Mouse (Mus musculus) thymus, adult 2 months (tissue): ENCODE data around the gene 2010003K11Rik.

Experiments
- CTCF ChIP-seq: fragments of 200-500 bp; IDR thresholded peaks from 2 replicates; pipeline ENCODE4 v1.5.1; 2012; ENCODE audit warnings: mild to moderate bottlenecking, control low read depth, low read length, moderate library complexity, borderline replicate concordance; ENCODE audit not compliant: control insufficient read depth, poor library complexity, insufficient read depth; ENCODE audit errors: extremely low read depth
- POLR2A ChIP-seq: fragments of 200-500 bp; IDR thresholded peaks from 2 replicates; pipeline ENCODE4 v1.6.1; 2012; ENCODE audit warnings: mild to moderate bottlenecking, low read length, control low read depth, moderate library complexity; ENCODE audit not compliant: control insufficient read depth, poor library complexity, insufficient read depth; ENCODE audit errors: extremely low read depth

DNA sequence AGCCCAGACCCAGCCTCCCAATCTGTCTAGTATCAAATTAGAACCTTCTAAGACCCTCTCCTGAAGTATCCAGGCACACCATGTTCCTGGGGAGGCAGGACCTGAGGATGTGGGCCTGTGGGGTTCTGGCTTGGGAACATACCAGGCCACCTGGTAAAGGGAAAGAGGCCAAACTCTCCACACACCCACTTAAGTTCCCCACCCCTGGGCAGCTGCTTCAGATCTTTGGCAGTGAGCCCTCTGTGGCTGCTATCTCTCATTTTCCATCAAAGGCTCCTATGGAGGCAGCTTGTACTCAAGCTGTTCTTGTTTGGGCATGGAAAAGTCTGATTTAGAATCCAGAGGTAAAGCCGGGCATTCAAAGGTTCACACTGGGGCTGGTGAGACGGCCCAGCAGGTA, 10.5 kb downstream of the 2010003K11Rik start:
- TF ChIP-seq POLR2A (no peak), CTCF (no peak)
